Mouse (Mus musculus) kidney, adult 2 months (tissue): ENCODE measurements at regions not wholly inside any gene's neighbourhood (a gene's known extent, or its start where the extent isn't known, plus 50 kb on each side); places are given as distances from the start of the nearest gene placed in this dataset.
A peak's percentile ranks its signal among the peaks of the same experiment; 100 is the strongest.

ENCODE experiments used
- DNase-seq: peaks from one replicate; pipeline ENCODE4 v3.0.0; 2021
- H3K27ac ChIP-seq: fragments of 200-500 bp; 2 replicates; pipeline ENCODE4 v1.5.1; 2012; ENCODE audit warnings: low read depth, low read length, control low read depth, inconsistent platforms; ENCODE audit not compliant: insufficient read depth
- H3K27me3 ChIP-seq: fragments of 200-500 bp; replicated peaks from 2 replicates; pipeline ENCODE4 v1.6.1; 2012; ENCODE audit warnings: mild to moderate bottlenecking, moderate library complexity, low read length, inconsistent platforms; ENCODE audit not compliant: control insufficient read depth, insufficient read depth
- H3K36me3 ChIP-seq: fragments of 200-500 bp; 2 replicates; pipeline ENCODE4 v1.6.1; 2012; ENCODE audit warnings: mild to moderate bottlenecking, moderate library complexity, low read length, inconsistent platforms; ENCODE audit not compliant: control insufficient read depth, insufficient read depth
- H3K4me1 ChIP-seq: fragments of 200-500 bp; 2 replicates; pipeline ENCODE4 v1.6.1; 2011; ENCODE audit warnings: low read length; ENCODE audit not compliant: control insufficient read depth, insufficient read depth
- H3K4me3 ChIP-seq: fragments of 200-500 bp; 2 replicates; pipeline ENCODE4 v1.5.1; 2011; ENCODE audit warnings: mild to moderate bottlenecking, low read depth, low read length, control low read depth; ENCODE audit not compliant: insufficient read depth
- CTCF ChIP-seq: fragments of 200-500 bp; conservative IDR thresholded peaks from 2 replicates; pipeline ENCODE4 v1.5.1; 2011; ENCODE audit warnings: low read depth, mild to moderate bottlenecking, control low read depth, low read length, moderate library complexity, mixed read lengths; ENCODE audit not compliant: insufficient read depth, insufficient read length
- POLR2A ChIP-seq: fragments of 200-500 bp; IDR thresholded peaks from one replicate; pipeline ENCODE4 v1.6.1; 2011; ENCODE audit warnings: low read depth, low read length, control low read depth
- WGBS: fragments of 180-500 bp; shearing (Covaris S2); methylation state at CpG from one replicate; pipeline ENCODE4 v1.1.7; 2018; 5-methylcytosine and 5-hydroxymethylcytosine counted together

GRCm38 (mm10) chr15:13275326-13275725, 101.9 kb upstream of the Cdh6 start:
- H3K36me3 ChIP-seq, result no peaks in the 10 kb centered on the region
- no peaks in the 10 kb centered on the region for H3K4me1 ChIP-seq
- no peaks in the 10 kb centered on the region for H3K27me3 ChIP-seq
- no peak for TF ChIP-seq CTCF
- no peak for TF ChIP-seq POLR2A
- WGBS, result 9% methylated on average over 5 of the region's 5 CpGs
- no peak overlapping the region; the same call in 1 of the 2 replicates for H3K27ac ChIP-seq
- H3K4me3 ChIP-seq, result no peak overlapping the region
- peak; percentile 81 for DNase-seq

GRCm38 (mm10) chr15:13274366-13275067, 101.0 kb upstream of the Cdh6 start:
- no peaks in the 10 kb centered on the region for H3K27me3 ChIP-seq
- no peak overlapping the region for H3K4me3 ChIP-seq
- TF ChIP-seq POLR2A (no peak), CTCF (no peak)
- no peak overlapping the region for H3K27ac ChIP-seq
- H3K4me1 ChIP-seq, result no peaks in the 10 kb centered on the region
- 76% methylated on average over 5 of the region's 5 CpGs for WGBS
- DNase-seq, result no peak
- no peaks in the 10 kb centered on the region for H3K36me3 ChIP-seq

GRCm38 (mm10) chr15:13246053-13246696, 72.7 kb upstream of the Cdh6 start:
- Histone ChIP-seq H3K27me3 (no peaks in the 10 kb centered on the region), H3K4me3 (no peak overlapping the region), H3K36me3 (no peaks in the 10 kb centered on the region), H3K4me1 (no peaks in the 10 kb centered on the region), H3K27ac (no peak overlapping the region)
- TF ChIP-seq CTCF, result no peak
- no peak for TF ChIP-seq POLR2A
- 91% methylated on average over 11 of the region's 11 CpGs for WGBS
- no peak for DNase-seq

- Histone ChIP-seq H3K27me3 (no peaks in the 10 kb centered on the region), H3K4me1 (no peaks in the 10 kb centered on the region), H3K4me3 (no peak overlapping the region), H3K27ac (no peak overlapping the region), H3K36me3 (no peaks in the 10 kb centered on the region)
- TF ChIP-seq POLR2A, result no peak
- no peak for TF ChIP-seq CTCF
- peak; percentile 18 for DNase-seq
- 23% methylated on average over 14 of the region's 14 CpGs for WGBS
Measured at GRCm38 (mm10) chr15:13244306-13244705, 70.8 kb upstream of the Cdh6 start.

GRCm38 (mm10) chr15:13243561-13243960, 70.1 kb upstream of the Cdh6 start:
- TF ChIP-seq CTCF, result no peak
- TF ChIP-seq POLR2A, result no peak
- no peak overlapping the region for H3K4me3 ChIP-seq
- H3K27ac ChIP-seq, result no peak overlapping the region
- DNase-seq, result no peak
- 71% methylated on average over 4 of the region's 4 CpGs for WGBS
- H3K4me1 ChIP-seq, result no peaks in the 10 kb centered on the region
- no peaks in the 10 kb centered on the region for H3K27me3 ChIP-seq
- H3K36me3 ChIP-seq, result no peaks in the 10 kb centered on the region

GRCm38 (mm10) chr15:13240931-13241330, 67.5 kb upstream of the Cdh6 start:
- Histone ChIP-seq H3K4me3 (no peak overlapping the region), H3K4me1 (no peaks in the 10 kb centered on the region), H3K27ac (no peak overlapping the region), H3K36me3 (no peaks in the 10 kb centered on the region), H3K27me3 (no peaks in the 10 kb centered on the region)
- WGBS, result 87% methylated on average over 7 of the region's 7 CpGs
- no peak for DNase-seq
- no peak for TF ChIP-seq POLR2A
- no peak for TF ChIP-seq CTCF

GRCm38 (mm10) chr15:13236869-13237507, 63.5 kb upstream of the Cdh6 start:
- H3K36me3 ChIP-seq, result no peaks in the 10 kb centered on the region
- 65% methylated on average over 8 of the region's 8 CpGs for WGBS
- no peak overlapping the region for H3K4me3 ChIP-seq
- peak; percentile 4 for DNase-seq
- H3K27ac ChIP-seq, result no peak overlapping the region
- H3K27me3 ChIP-seq, result no peaks in the 10 kb centered on the region
- no peaks in the 10 kb centered on the region for H3K4me1 ChIP-seq
- no peak for TF ChIP-seq CTCF
- TF ChIP-seq POLR2A, result no peak
